Mouse (Mus musculus) layer of hippocampus, adult 8-10 months (tissue): Measurements from ENCODE around the gene Gm15130. TPM values are rescaled to one million over a fixed set of nuclear protein-coding genes. Genes with fewer than 3 reads are reported as not detected.

Experiments used
- DNase-seq, 2 experiments: peaks; one replicate each; pipeline ENCODE4 v3.0.0; 2022; ENCODE audit warnings: low spot score in 2 of 2
- total RNA-seq, 4 experiments: library from RNA; stranded (reverse); gene quantifications; 2 replicates each; pipeline ENCODE4 v1.2.4; 2022

The Gm15130 gene
- total RNA-seq, result not detected

DNA sequence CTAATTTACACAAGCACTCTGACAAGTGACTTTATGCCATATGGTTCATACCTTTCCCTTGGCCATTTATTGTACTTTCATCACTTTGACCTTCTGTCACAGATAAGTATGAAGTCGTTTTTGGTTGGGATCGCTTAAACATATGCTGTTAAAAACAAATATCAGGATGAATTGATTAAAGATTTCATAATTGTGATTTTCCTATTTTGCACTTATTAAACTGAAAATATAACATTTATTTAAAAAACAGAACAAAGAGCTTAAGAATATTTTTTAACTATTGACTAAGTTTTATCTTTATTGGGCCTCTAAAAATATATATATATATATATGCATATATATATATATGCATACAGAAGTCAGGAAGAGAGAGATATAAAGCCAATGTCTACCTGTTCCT, at the start of gene Gm15130:
Gene Gm15130 (minus strand): TSS at position 101 of the 400 bp plus-strand sequence.
- no peak for DNase-seq

DNA sequence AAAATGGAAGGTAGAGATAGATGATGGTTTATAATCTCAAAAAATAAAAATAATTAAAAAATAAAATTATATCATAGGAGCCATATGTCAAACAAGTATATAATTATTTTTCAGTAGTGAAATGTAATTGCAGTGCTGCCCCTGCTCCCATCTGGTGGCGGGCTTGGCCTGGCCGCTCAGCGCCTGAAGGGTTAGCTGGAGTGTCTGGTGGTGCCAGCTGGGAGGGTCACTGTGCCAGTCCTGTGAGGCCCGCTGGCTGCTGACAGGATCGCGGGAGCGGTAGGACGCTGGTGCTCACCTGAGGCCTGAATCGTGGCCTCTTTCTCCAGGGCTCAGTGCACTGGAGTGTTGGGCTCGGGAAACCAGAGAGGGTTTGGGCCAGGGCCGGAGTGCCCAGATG, 29.3 kb upstream of the Gm15130 start:
- no peak for DNase-seq

DNA sequence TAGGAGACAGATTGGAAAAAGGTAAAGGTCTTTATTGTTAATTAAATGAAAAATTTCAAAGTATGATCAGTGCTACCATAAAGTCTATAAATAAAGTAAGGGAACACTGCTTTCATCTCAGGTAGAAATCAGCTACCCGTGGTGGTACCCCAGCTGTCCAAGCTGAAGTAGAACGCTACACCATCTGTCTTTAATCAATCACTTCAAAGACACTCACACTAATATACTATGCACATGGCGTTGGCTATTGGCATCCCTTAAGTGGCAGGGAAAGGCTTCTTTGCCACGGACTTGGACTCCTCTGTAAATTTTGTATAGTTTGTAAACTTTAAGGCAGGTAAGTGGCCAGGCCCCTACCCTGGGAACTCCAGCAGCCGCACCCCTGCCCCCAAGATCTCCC, 17.0 kb downstream of the Gm15130 start:
- no peak for DNase-seq

DNA sequence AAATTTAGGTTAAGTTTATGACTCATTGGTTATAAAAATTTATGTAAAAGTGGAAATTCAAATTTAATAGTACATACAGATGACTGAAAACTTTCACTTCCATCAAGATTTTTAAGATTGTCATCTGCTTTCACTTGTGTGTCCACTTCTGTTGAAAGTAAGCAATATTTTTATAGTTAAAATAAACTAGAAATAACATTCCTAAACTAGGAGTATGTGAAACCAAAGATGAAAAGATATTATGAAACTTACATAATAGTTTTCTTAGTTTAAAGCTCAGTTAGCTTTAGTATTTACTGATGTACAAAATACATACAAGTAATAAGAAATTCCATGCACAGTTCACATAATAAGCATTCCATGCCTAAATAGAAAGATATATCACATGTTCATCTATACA, 46.9 kb downstream of the Gm15130 start, which contains the start of gene Gm13941:
Gene Gm13941 (minus strand): TSS at position 101 of the 400 bp plus-strand sequence.
- no peak for DNase-seq

Other genes starting within 250 kb of the Gm15130 start
- 10 to 100 TPM; 59.9 to 74.7 (median 67.6) TPM for gene Ano3, start 202.0 kb downstream of the Gm15130 start, total RNA-seq
- gene Gm13941, start 47.0 kb downstream of the Gm15130 start, total RNA-seq, result not detected
- gene 4930430A15Rik, start 76.7 kb upstream of the Gm15130 start, total RNA-seq, result not detected
- not detected for gene Olfr1275, start 82.3 kb upstream of the Gm15130 start, total RNA-seq
- gene Olfr1276, start 101.6 kb upstream of the Gm15130 start, total RNA-seq, result not detected
- not detected for gene Olfr1277, start 121.2 kb upstream of the Gm15130 start, total RNA-seq
- not detected for gene Olfr1278, start 137.2 kb upstream of the Gm15130 start, total RNA-seq
- gene Olfr1279, start 147.7 kb upstream of the Gm15130 start, total RNA-seq, result not detected
- not detected for gene Olfr1280, start 161.1 kb upstream of the Gm15130 start, total RNA-seq
- gene Olfr1281, start 173.6 kb upstream of the Gm15130 start, total RNA-seq, result not detected
- not detected for gene Olfr1282, start 183.1 kb upstream of the Gm15130 start, total RNA-seq
- gene Olfr1283, start 213.9 kb upstream of the Gm15130 start, total RNA-seq, result not detected
- gene Olfr1284, start 222.6 kb upstream of the Gm15130 start, total RNA-seq, result not detected